Mouse (Mus musculus) ES-E14 (cell line): ENCODE data around the gene Nek7.

Source experiments
- CHD2 ChIP-seq: IDR thresholded peaks from 2 replicates; pipeline ENCODE4 v1.6.1; 2014; ENCODE audit warnings: mild to moderate bottlenecking, low read depth, low read length, inconsistent platforms
- HCFC1 ChIP-seq: IDR thresholded peaks from 2 replicates; pipeline ENCODE4 v1.6.1; 2012; ENCODE audit warnings: low read length, inconsistent platforms, borderline replicate concordance; ENCODE audit not compliant: insufficient read depth
- ZC3H11A ChIP-seq: IDR thresholded peaks from 2 replicates; pipeline ENCODE4 v1.6.1; 2012; ENCODE audit warnings: low read depth, mild to moderate bottlenecking, inconsistent platforms, low read length, borderline replicate concordance

GRCm38 (mm10) chr1:138576803-138577202 is 43.1 kb downstream of the Nek7 start:
- TF ChIP-seq CHD2 (no peak), ZC3H11A (no peak), HCFC1 (no peak)
